Mouse (Mus musculus): ENCODE data around the gene Hoxa6.

Hoxa6 gene

GRCm38 (mm10) chr6:52226569-52227257, 18.2 kb upstream of the Hoxa6 start:
- DNase-seq: peak; percentile 41 to 80

- peak; percentile 95 to 97 for DNase-seq
Observed at GRCm38 (mm10) chr6:52225612-52226568, 17.4 kb upstream of the Hoxa6 start.

- peak; percentile 53 to 75 for DNase-seq
Observed at GRCm38 (mm10) chr6:52224895-52225611, 16.5 kb upstream of the Hoxa6 start.

GRCm38 (mm10) chr6:52223939-52224760, 15.6 kb upstream of the Hoxa6 start:
- DNase-seq: peak; percentile 33 to 39

GRCm38 (mm10) chr6:52222729-52223128, 14.2 kb upstream of the Hoxa6 start:
- peak; percentile 34 to 58 for DNase-seq

- DNase-seq: peak; percentile 70 to 83
Observed at GRCm38 (mm10) chr6:52221993-52222685, 13.6 kb upstream of the Hoxa6 start.

- peak; percentile 96 to 97 for DNase-seq
Observed at GRCm38 (mm10) chr6:52221337-52221992, 12.9 kb upstream of the Hoxa6 start, which contains the start of gene Hoxa7. Hoxa7 (minus strand) TSS chr6:52221854.

GRCm38 (mm10) chr6:52220865-52221310, 12.4 kb upstream of the Hoxa6 start:
- DNase-seq: no peak

GRCm38 (mm10) chr6:52220003-52220864, 11.7 kb upstream of the Hoxa6 start:
- DNase-seq: peak; percentile 61 to 83

- DNase-seq: peak; percentile 35 to 60
Observed at GRCm38 (mm10) chr6:52219234-52219942, 10.9 kb upstream of the Hoxa6 start.

- peak; percentile 22 to 44 for DNase-seq
Observed at GRCm38 (mm10) chr6:52218643-52219215, 10.2 kb upstream of the Hoxa6 start.

GRCm38 (mm10) chr6:52217895-52218642, 9.5 kb upstream of the Hoxa6 start:
- DNase-seq: peak; percentile 40 to 59

- peak; percentile 95 to 98 for DNase-seq
Observed at GRCm38 (mm10) chr6:52217459-52217768, 8.9 kb upstream of the Hoxa6 start.

- DNase-seq: peak; percentile 58 to 78
Observed at GRCm38 (mm10) chr6:52216691-52217458, 8.4 kb upstream of the Hoxa6 start.

- peak; percentile 52 to 54 for DNase-seq
Observed at GRCm38 (mm10) chr6:52215771-52216535, 7.4 kb upstream of the Hoxa6 start.

GRCm38 (mm10) chr6:52215070-52215469, 6.5 kb upstream of the Hoxa6 start:
- DNase-seq: peak; percentile 22 to 55
